Mouse (Mus musculus): ENCODE data around the gene Olfr299. TPM values are rescaled to one million over a fixed set of nuclear protein-coding genes. Genes with fewer than 3 reads are reported as not detected.

Olfr299 gene
- not detected for total RNA-seq (2022)

DNA sequence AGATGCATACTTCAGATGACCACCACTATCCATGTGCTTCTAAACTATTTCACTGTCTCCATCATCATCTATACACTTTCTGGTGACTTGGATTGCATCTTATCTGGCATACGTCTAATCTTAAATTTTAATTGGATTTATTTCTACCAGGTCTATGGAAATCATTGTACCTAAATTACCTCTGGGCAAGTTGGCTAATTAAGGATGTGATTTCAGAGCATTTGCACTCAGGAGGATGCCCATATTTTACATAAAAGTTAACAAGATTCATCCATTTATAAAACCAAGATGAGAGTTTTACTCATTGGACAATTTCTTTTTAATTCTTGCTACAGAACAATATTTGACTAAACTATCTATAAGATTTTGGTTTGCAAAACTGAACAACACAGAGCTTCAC lies at the start of gene Olfr299:
Olfr299 (plus strand) TSS at position 301 of the 400 bp plus-strand sequence.
- no peak for DNase-seq (ENCODE audit: low spot score)

DNA sequence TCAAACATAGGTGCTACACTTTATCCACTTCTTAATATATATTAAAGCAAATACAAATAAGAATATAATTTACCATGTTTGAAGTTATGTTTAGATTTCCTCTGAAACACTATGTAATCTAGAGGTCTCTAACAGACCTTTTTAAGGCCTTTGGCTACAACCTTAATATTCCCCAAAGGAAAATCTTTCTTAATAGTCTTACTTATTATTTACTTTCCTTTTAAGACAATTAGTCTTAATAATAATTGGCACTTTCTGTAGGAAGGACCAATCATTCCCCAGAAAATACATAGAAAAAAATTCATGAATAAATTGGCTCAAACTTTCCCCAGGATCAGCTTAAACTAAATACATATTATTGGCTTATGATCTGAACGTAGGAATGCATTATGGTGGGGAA lies 32.7 kb downstream of the Olfr299 start, which contains the start of gene Olfr298:
Olfr298 (minus strand) TSS at position 101 of the 400 bp plus-strand sequence.
- DNase-seq (ENCODE audit: low spot score) = no peak

Other genes with a start within 250 kb of the Olfr299 start
- gene Vmn2r76, start 213.6 kb upstream of the Olfr299 start, total RNA-seq (2022) = not detected
- not detected for gene Olfr310, start 182.7 kb upstream of the Olfr299 start, total RNA-seq (2022)
- gene Olfr309, start 146.2 kb upstream of the Olfr299 start, total RNA-seq (2022) = not detected
- not detected for gene Olfr308, start 134.3 kb upstream of the Olfr299 start, total RNA-seq (2022)
- not detected for gene Olfr307, start 122.3 kb upstream of the Olfr299 start, total RNA-seq (2022)
- gene Olfr305, start 93.0 kb upstream of the Olfr299 start, total RNA-seq (2022) = not detected
- not detected for gene Olfr304, start 73.3 kb upstream of the Olfr299 start, total RNA-seq (2022)
- gene Olfr303, start 62.1 kb upstream of the Olfr299 start, total RNA-seq (2022) = not detected
- not detected for gene Olfr301, start 56.1 kb upstream of the Olfr299 start, total RNA-seq (2022)
- gene Olfr298, start 32.6 kb downstream of the Olfr299 start, total RNA-seq (2022) = not detected
- not detected for gene Olfr297, start 60.0 kb downstream of the Olfr299 start, total RNA-seq (2022)
- gene Olfr295, start 123.9 kb downstream of the Olfr299 start, total RNA-seq (2022) = not detected
- not detected for gene Olfr294, start 156.7 kb downstream of the Olfr299 start, total RNA-seq (2022)
- gene Olfr293, start 189.1 kb downstream of the Olfr299 start, total RNA-seq (2022) = not detected
- not detected for gene Olfr292, start 228.4 kb downstream of the Olfr299 start, total RNA-seq (2022)

Data from heart, adult 8-10 months (tissue).